Mouse (Mus musculus) embryo, embryonic 11.5 days (tissue): Measurements from ENCODE around the gene Prpf40a.

Experiments used
- DNase-seq: peaks from one replicate; pipeline ENCODE4 v3.0.0-alpha.2; 2012; ENCODE audit warnings: low read depth, low spot score

Prpf40a gene

GRCm38 (mm10) chr2:53106056-53106455 is 85.0 kb downstream of the Prpf40a start:
- DNase-seq, result no peak

DNA sequence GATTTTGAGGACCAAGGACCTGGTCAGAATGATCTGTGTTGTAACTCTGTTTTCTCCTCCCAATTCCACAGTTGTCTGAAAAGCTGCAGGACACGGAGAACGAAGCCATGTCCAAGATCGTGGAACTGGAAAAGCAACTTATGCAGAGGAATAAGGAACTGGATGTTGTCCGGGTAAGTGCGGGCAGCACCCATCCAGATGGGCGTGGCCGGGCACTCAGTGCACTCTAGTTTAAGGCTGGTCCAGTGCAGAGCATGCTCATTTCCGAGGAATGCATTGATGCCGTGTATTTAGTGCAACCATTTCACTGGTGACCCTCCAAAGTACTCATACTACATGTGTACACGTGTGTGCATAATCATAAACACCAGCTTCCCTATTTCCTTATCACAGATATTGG is 85.7 kb downstream of the Prpf40a start:
- DNase-seq, result no peak

- no peak for DNase-seq
Observed at GRCm38 (mm10) chr2:53102901-53103300, 88.2 kb downstream of the Prpf40a start.

GRCm38 (mm10) chr2:53101885-53102740 is 89.0 kb downstream of the Prpf40a start:
- no peak for DNase-seq

GRCm38 (mm10) chr2:53100093-53100492 is 91.0 kb downstream of the Prpf40a start:
- no peak for DNase-seq

DNA sequence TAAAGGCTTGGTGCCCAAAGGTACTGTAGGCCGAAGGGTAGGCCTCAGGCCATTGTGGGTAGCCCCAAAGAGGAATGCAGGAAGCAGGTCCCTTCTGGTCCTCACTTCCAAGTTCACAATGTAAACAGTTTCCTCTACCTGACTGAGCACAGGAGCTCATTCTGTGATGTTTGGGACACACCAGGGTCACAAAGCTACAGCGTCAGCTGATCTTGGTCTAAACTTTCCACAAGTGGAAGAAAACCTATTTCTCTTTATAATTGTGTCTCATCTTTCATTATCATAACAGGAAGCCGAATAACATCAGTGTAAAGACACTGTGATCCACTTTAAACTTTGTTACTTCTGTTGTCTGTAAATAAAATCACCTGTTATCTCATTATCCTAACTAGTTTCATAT is 95.6 kb downstream of the Prpf40a start:
- no peak for DNase-seq

- DNase-seq, result no peak
Observed at GRCm38 (mm10) chr2:53095031-53095430, 96.1 kb downstream of the Prpf40a start.

DNA sequence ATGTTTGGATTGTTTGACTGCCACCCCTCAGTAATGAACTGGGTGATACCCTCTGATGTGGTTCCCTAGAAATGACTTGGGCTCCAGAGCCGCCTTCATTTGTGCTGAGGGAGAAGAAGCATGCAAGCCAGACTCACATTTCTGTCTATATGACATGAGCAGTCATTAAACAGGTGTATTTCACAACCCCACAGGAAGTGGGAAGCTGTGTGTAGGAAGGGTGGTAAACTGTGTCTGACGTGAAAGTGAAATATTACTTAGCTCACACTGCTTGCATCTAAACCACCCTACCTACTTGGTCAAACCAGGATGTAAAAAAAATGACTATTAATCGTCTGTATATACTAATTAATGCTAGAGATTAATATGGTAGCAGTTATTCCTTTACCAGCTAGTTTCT is 102.3 kb downstream of the Prpf40a start:
- DNase-seq, result no peak

DNA sequence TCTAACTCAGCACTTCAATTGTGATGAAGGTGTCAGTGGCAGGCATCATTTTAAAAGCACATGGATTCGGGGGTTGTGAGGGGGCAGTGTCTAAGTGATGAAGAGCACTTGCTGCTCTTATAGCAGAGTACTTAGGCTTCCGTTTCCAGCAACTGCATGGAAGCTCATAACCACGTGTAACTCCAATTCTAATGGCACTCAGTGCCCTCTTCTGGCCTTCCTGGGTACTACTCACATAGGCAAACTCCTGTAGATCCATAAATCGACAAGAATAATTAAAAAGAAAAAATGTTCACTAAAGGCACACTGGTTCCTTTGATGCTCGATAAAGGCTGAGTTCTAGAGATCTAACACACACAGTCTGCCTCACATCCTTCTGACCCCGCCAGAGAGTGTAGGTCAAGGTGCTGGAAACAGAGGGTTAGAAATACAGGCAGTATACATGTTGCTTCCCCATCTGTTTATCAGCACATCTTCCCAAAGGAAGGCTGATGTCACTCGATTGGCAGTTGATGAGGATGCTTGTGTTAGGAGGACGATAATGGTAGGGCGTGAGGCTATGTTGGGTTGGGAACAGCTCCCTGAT is 105.4 kb downstream of the Prpf40a start:
- DNase-seq, result peak; percentile 26
